Mouse (Mus musculus) small intestine, adult 2 months (tissue): ENCODE data around the gene Sipa1l1. TPM values are rescaled to one million over a fixed set of nuclear protein-coding genes. Genes with fewer than 3 reads are reported as not detected.

Experiments
- H3K27ac ChIP-seq: fragments of 200-500 bp; 2 replicates; pipeline ENCODE4 v1.5.1; 2012; ENCODE audit warnings: low read depth, low read length, control low read depth, inconsistent platforms; ENCODE audit not compliant: insufficient read depth
- H3K27me3 ChIP-seq: fragments of 200-500 bp; 2 replicates; pipeline ENCODE4 v1.6.1; 2012; ENCODE audit warnings: mild to moderate bottlenecking, moderate library complexity, low read length, inconsistent platforms; ENCODE audit not compliant: control insufficient read depth, insufficient read depth
- H3K36me3 ChIP-seq: fragments of 200-500 bp; 2 replicates; pipeline ENCODE4 v1.6.1; 2012; ENCODE audit warnings: mild to moderate bottlenecking, low read length, control low read depth, inconsistent platforms; ENCODE audit not compliant: control insufficient read depth, insufficient read depth
- H3K4me1 ChIP-seq: fragments of 200-500 bp; 2 replicates; pipeline ENCODE4 v1.6.1; 2012; ENCODE audit warnings: low read length, inconsistent platforms, mixed read lengths; ENCODE audit not compliant: control insufficient read depth, insufficient read depth, insufficient read length
- H3K4me3 ChIP-seq: fragments of 200-500 bp; 2 replicates; pipeline ENCODE4 v1.5.1; 2012; ENCODE audit warnings: low read depth, mild to moderate bottlenecking, control low read depth, inconsistent platforms, low read length, moderate library complexity
- CTCF ChIP-seq: fragments of 200-500 bp; IDR thresholded peaks from 2 replicates; pipeline ENCODE4 v1.5.1; 2012; ENCODE audit warnings: low read depth, mild to moderate bottlenecking, control low read depth, inconsistent platforms, low read length, moderate library complexity, mixed read lengths; ENCODE audit not compliant: insufficient replicate concordance, insufficient read length; ENCODE audit errors: extremely low read depth
- POLR2A ChIP-seq: fragments of 200-500 bp; IDR thresholded peaks from 2 replicates; pipeline ENCODE4 v1.6.1; 2012; ENCODE audit warnings: low read depth, mild to moderate bottlenecking, control low read depth, inconsistent platforms, low read length, moderate library complexity
- WGBS: fragments of 180-500 bp; shearing (Covaris S2); methylation state at CpG from one replicate; pipeline ENCODE4 v1.1.7; 2018; 5-methylcytosine and 5-hydroxymethylcytosine counted together
- polyA plus RNA-seq: library from polyadenylated mRNA; depleted of rRNA; stranded (reverse); fragments of >200 nt; gene quantifications from 2 replicates; pipeline ENCODE4 v1.2.3, GENCODE M21; 2012

The Sipa1l1 gene
- polyA plus RNA-seq, 1 experiment: 13.4 TPM

GRCm38 (mm10) chr12:82384719-82385118 is 215.6 kb downstream of the Sipa1l1 start:
- H3K4me3 ChIP-seq: no peak overlapping the region
- no peak overlapping the region for H3K27ac ChIP-seq
- TF ChIP-seq POLR2A (no peak), CTCF (no peak)

GRCm38 (mm10) chr12:82387042-82387441 is 217.9 kb downstream of the Sipa1l1 start:
- H3K27ac ChIP-seq: peak overlapping the region; percentile 19; the same call in 1 of the 2 replicates
- no peak for TF ChIP-seq CTCF
- 0 out of 2 replicates have a peak, but pooled peaks cover 2% of the 10 kb centered on the region for H3K4me1 ChIP-seq
- no peak overlapping the region for H3K4me3 ChIP-seq
- no peaks in the 10 kb centered on the region for H3K27me3 ChIP-seq
- H3K36me3 ChIP-seq: peaks cover 28% of the 10 kb centered on the region
- WGBS: 74% methylated on average over 3 of the region's 3 CpGs

More at GRCm38 (mm10) chr12:82384719-82385118, 215.6 kb downstream of the Sipa1l1 start:
- Histone ChIP-seq H3K27me3 (no peaks in the 10 kb centered on the region), H3K4me1 (0 out of 2 replicates have a peak, but pooled peaks cover 2% of the 10 kb centered on the region), H3K36me3 (peaks cover 27% of the 10 kb centered on the region)
- WGBS: 92% methylated on average over 8 of the region's 8 CpGs

DNA sequence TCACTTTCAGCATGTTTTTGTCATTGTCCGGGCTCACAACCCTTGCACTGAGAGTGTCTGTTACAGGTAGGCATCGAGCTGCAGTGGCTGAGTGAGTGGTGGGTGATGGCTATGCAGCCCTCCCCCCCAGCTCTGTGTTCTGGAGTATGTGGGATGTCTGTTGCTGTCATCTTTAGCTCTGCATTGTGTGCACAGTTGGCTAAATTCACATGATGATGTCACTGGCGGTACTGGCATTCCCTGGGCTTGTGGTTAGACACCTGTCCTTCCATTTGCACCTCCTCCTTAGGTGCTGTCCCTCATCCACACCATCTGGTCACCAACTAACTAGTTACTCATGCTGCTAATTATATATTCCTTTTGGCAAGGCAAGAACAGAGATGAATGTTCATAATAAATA is 218.5 kb downstream of the Sipa1l1 start:
- 92% methylated on average over 3 of the region's 3 CpGs for WGBS
- H3K4me1 ChIP-seq: 0 out of 2 replicates have a peak, but pooled peaks cover 2% of the 10 kb centered on the region
- no peak overlapping the region for H3K4me3 ChIP-seq
- no peak for TF ChIP-seq POLR2A
- TF ChIP-seq CTCF: no peak
- no peaks in the 10 kb centered on the region for H3K27me3 ChIP-seq
- peaks cover 30% of the 10 kb centered on the region for H3K36me3 ChIP-seq
- peak overlapping the region; percentile 19; the same call in 1 of the 2 replicates for H3K27ac ChIP-seq

DNA sequence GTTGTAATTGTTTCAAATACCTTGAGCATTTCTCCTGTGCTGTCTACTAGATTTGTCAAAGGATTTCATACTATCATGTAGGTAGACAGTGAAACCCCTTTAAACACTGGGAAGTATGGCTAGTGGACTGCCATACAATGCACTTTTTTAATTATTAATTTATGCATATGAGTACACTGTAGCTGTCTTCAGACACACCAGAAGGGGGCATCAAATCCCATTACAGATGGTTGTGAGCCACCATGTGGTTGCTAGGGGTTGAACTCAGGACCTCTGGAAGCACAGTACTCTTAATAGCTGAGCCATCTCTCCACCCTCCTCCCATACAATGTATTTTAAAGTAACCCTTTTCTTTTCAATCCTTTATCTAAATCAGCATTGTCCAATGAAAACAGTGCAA is 219.0 kb downstream of the Sipa1l1 start:
- no peak for TF ChIP-seq CTCF
- TF ChIP-seq POLR2A: no peak
- H3K27ac ChIP-seq: no peak overlapping the region
- H3K27me3 ChIP-seq: no peaks in the 10 kb centered on the region
- H3K4me3 ChIP-seq: no peak overlapping the region
- 0 out of 2 replicates have a peak, but pooled peaks cover 2% of the 10 kb centered on the region for H3K4me1 ChIP-seq
- H3K36me3 ChIP-seq: peaks cover 31% of the 10 kb centered on the region

GRCm38 (mm10) chr12:82394118-82394861 is 225.2 kb downstream of the Sipa1l1 start:
- Histone ChIP-seq H3K4me3 (no peak overlapping the region), H3K27me3 (no peaks in the 10 kb centered on the region), H3K4me1 (peaks cover 3% of the 10 kb centered on the region), H3K27ac (peak overlapping the region; percentile 14; the same call in 1 of the 2 replicates), H3K36me3 (peaks cover 18% of the 10 kb centered on the region)
- WGBS: 50% methylated on average over 8 of the region's 8 CpGs
- TF ChIP-seq POLR2A (no peak), CTCF (no peak)

GRCm38 (mm10) chr12:82395194-82395593 is 226.1 kb downstream of the Sipa1l1 start:
- Histone ChIP-seq H3K27ac (peak overlapping the region; percentile 53), H3K27me3 (no peaks in the 10 kb centered on the region), H3K4me3 (no peak overlapping the region), H3K4me1 (peaks cover 3% of the 10 kb centered on the region), H3K36me3 (peaks cover 20% of the 10 kb centered on the region)
- 86% methylated on average over 4 of the region's 4 CpGs for WGBS
- TF ChIP-seq CTCF (no peak), POLR2A (no peak)

- Histone ChIP-seq H3K4me3 (no peak overlapping the region), H3K27ac (no peak overlapping the region), H3K4me1 (peaks cover 3% of the 10 kb centered on the region), H3K27me3 (no peaks in the 10 kb centered on the region), H3K36me3 (peaks cover 19% of the 10 kb centered on the region)
- 33% methylated on average over 8 of the region's 8 CpGs for WGBS
- TF ChIP-seq CTCF: no peak
- no peak for TF ChIP-seq POLR2A
Observed at GRCm38 (mm10) chr12:82397193-82397592, 228.1 kb downstream of the Sipa1l1 start.
